Mouse (Mus musculus) heart, adult 9 months (tissue): ENCODE data around the gene Atp2b2.

Experiments used
- DNase-seq, 2 experiments: peaks; one replicate each; pipeline ENCODE4 v3.0.0; 2022; ENCODE audit warnings: low spot score in 2 of 2

Atp2b2 gene

DNA sequence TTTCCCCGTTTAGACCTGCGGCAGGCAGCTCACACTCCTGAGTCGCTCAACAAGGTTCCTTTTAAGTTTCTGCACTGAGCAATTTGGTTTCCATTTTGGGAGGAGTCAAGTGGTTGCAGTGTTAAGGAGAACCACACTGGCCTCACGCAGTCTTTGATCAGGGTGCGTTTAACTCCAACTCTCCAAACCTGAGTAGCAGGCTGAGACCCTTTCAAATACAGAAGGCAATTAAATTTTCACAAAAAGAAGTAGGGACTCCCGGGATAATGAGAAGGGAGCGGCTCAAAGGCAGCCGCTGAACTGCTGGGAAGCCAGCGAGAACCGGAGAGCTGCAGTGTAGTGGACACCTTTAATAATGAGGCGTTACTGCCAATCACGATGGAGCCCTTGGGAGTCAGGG lies 100.1 kb downstream of the Atp2b2 start:
- DNase-seq = no peak

DNA sequence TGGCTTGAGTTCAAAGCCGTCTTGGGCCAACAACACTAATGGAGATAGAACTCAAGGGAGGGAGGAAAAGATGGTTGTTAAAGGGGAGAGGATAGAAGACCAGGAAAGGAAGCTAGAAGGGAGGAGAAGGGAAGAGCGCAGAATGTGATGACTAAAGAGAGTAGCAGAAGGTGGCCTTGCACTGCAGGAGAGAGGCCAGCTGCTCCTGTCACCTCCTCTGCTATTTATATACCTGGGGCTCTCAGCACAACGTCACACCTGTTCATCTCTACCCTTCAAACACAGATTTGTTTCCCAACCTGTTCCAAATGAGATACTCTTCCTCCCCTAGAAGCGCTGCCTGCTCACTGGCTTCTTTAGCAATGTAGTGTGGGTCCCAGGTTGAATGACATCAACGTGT lies 101.1 kb downstream of the Atp2b2 start:
- no peak for DNase-seq

- no peak for DNase-seq
These were observed 103.0 kb downstream of the Atp2b2 start for GRCm38 (mm10) chr6:113939442-113939841.

- no peak for DNase-seq
These were observed 105.5 kb downstream of the Atp2b2 start for GRCm38 (mm10) chr6:113936811-113937508.

DNA sequence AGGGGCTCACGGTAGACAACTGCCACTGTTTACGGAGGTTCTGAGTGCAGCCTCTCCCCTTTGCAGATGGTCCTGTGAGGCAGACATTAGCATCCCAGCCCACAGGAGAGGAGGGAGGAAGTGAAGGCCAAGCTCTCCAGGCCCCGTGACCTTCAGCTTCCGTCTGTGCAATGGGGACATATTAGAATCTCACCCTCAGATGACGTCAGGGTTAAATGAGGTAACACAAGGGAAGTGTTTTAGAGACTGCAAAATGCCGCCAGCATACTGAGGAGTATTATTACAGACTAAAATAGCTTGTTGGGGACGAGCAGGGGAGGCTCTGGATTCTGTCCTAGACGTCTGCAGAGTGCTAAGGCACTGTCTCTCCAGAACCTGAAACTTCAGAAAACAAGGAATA lies 106.3 kb downstream of the Atp2b2 start:
- DNase-seq = no peak

- DNase-seq = peak in 1 of 2 experiments; percentile 6
These were observed 107.7 kb downstream of the Atp2b2 start for GRCm38 (mm10) chr6:113934692-113935091.

GRCm38 (mm10) chr6:113933261-113934151 lies 108.9 kb downstream of the Atp2b2 start:
- no peak for DNase-seq

GRCm38 (mm10) chr6:113929191-113929875 lies 113.1 kb downstream of the Atp2b2 start:
- DNase-seq = no peak

DNA sequence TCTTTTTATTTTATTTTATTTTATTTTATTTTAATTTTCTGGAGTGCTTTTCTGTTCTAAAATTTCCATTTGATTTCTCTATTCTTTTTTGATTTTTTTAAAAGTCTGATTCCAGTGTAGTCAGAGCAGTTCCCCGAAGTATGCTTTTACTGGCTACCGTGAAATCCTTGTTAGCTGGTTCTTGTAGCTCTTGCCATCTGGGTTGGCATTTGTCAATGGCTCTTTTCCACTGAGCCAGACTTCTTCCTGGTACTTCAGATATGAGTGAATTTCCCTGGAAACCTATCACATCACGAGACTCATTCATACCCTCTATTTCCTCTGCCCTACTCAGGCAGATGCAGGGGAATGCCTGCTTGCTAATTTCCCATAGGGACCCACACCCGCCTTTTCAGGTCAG lies 119.2 kb downstream of the Atp2b2 start:
- no peak for DNase-seq

DNA sequence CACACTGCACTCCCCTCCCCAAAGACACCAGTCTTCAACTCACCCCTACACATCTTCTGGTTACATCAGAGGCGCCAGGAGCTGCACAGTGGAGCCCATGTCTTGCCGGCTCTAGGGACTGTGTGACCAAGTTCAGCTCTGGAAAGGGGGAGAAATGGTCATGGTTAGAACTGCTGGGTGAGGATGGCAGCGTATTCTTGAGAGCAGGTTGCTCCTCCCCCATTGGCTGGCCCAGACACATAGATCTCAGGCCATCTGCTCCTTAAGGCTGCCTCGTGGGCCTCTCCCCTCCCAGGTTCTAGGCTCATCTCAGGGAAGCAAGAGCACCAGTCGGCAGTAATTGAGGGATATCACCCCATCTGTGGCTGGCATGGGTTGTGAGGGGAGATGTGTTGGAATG lies 121.9 kb downstream of the Atp2b2 start:
- no peak for DNase-seq

DNA sequence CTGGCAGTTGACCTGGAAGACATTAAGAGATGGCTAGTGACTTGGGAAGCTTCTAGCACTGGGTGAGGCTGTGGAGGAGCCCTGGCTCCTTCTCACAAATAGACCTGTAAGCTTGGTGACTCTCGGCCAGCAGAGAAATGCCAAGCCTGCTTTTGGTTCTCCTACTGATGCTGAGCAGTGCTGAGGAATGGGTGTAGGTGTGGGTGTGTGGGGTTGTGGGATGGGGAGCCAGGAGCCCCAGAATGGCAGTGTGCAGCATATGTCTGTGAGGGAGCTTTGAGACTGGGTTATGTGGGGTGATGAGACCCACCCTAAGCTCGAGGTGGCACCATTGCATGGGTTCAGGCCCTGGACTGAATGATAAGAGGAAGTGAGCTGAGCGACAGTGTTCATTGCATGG lies 129.7 kb downstream of the Atp2b2 start:
- DNase-seq = no peak

DNA sequence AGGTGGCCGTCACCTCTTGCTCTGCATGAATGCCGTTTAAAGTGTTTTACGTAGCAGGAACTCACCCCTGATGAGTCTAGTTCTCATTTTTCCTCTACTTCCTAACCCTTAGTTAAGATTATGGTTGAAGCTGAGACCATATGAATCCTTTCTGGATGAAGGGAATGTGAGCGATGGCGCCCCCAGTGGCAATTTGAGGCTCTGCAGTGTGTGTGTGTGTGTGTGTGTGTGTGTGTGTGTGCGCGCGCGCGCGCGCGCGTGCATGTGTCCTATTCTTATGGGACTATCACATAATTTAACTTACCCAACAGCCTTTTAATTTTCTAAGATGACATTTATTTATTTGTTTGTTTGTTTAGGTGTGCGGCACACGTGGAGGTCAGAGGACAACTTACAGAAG lies 131.3 kb downstream of the Atp2b2 start:
- no peak for DNase-seq

DNA sequence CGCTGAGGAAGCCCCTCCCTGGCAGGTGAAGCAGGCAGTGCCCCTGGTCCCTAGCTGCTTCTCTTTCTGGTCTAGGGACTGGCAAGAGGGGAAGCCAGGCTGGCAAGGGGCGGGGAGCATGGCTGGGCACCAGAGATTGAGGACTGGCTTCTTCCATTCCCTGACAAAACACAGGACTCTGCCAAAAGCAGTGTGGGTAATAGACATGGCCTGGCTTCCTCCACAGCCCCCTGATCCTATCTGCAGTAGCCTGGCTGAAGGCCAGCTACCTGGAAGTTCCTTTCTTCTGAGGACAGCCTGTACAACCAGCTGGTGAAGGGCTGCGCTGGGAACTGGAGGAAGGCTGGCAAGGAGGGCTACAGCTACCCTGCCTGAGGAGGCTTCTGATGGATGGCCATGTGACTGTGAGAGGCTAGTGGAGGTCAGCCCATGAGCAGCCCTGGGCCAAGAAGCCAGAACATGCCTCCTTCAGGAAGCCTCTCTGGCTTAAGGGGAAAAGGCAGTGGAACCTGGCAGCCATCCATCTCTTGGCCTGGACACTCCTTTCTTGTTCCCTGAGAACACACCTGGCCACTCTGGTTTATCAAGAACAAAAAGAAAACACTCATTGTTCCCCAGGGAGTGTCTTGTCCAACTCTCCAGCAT lies 131.9 kb downstream of the Atp2b2 start:
- DNase-seq = no peak

- no peak for DNase-seq
These were observed 132.6 kb downstream of the Atp2b2 start for GRCm38 (mm10) chr6:113909836-113910235.

DNA sequence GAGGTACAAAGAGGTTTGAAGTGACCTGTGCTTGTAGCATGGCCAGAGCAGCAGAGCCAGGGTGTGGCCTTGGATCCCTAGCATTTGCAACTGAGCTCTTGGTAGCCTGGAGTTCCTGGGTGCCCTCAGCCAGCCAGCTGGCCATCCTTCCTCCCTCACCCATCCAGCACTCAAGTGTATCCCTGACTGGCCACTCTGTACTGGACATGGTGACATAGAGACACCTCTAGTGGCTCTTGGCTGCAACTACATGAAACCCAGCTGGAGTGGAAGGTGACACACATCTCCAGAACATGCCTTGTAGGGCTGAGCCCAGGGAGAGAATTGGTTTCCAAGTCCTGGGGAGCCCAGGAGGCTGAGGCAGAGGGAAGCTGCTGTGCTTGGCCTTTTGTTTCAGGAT lies 134.3 kb downstream of the Atp2b2 start:
- DNase-seq = peak in 1 of 2 experiments; percentile 3

- no peak for DNase-seq
These were observed 138.0 kb downstream of the Atp2b2 start for GRCm38 (mm10) chr6:113904406-113904805.

- DNase-seq = no peak
These were observed 146.4 kb downstream of the Atp2b2 start for GRCm38 (mm10) chr6:113896023-113896422.

- no peak for DNase-seq
These were observed 148.4 kb downstream of the Atp2b2 start for GRCm38 (mm10) chr6:113894008-113894407.

DNA sequence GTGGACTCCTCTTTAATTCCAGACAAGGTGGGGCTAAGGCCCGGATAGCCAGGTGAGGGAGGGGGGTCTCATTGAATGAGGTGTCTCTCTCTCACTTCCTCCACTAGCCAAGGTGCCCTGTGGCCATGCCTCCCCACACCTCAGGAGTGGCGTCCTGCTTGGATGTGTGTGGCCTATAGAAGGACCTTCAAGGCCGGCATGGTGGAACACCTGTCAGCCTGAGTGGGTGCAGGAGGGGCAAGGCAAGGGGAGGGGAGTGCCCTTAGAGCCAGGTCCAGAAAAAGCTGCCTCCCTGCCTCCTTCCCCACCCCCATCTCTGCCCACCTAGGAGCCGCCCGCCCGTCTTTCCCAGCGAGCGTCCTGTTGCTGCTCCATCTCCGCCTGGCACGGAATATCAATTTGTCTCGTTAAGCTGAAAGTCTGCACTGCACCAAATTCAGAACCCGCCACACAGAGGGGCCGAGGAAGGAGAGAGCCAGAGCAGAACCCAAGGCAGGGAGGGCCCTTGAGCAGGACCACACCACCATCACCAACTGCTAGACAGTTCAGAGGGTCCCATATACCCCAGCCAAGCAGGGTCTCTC lies 150.2 kb downstream of the Atp2b2 start:
- no peak for DNase-seq

- no peak for DNase-seq
These were observed 151.0 kb downstream of the Atp2b2 start for GRCm38 (mm10) chr6:113891225-113891967.

- DNase-seq = no peak
These were observed 151.6 kb downstream of the Atp2b2 start for GRCm38 (mm10) chr6:113890858-113891213.
